Mouse (Mus musculus) layer of hippocampus, adult 2 months (tissue): ENCODE measurements around the gene Akap6. TPM values are rescaled to one million over a fixed set of nuclear protein-coding genes. Genes with fewer than 3 reads are reported as not detected.

Source experiments
- DNase-seq, 2 experiments: peaks; one replicate each; pipeline ENCODE4 v3.0.0; 2022; ENCODE audit warnings: low spot score in 2 of 2
- H3K27ac ChIP-seq: fragments of 200-600 bp; 2 replicates; pipeline ENCODE4 v1.8.1; 2022
- H3K4me3 ChIP-seq: fragments of 200-600 bp; 2 replicates; pipeline ENCODE4 v1.8.1; 2022; ENCODE audit warnings: mild to moderate bottlenecking
- CTCF ChIP-seq: fragments of 200-600 bp; conservative IDR thresholded peaks from 2 replicates; pipeline ENCODE4 v1.8.1; 2022; ENCODE audit warnings: antibody characterized with exemption, mild to moderate bottlenecking, moderate library complexity
- total RNA-seq, 2 experiments: library from RNA; stranded (reverse); gene quantifications; 2 replicates each; pipeline ENCODE4 v1.2.3; 2021

Akap6 gene
- total RNA-seq, 2 experiments from 2014 or later: 130 to 135 TPM

- DNase-seq: no peak
- no peak for TF ChIP-seq CTCF
- H3K4me3 ChIP-seq: no peak overlapping the region
- H3K27ac ChIP-seq: no peak overlapping the region
Measured at GRCm38 (mm10) chr12:52828944-52829736, 130.0 kb downstream of the Akap6 start.

GRCm38 (mm10) chr12:52831782-52832181 is 132.6 kb downstream of the Akap6 start:
- no peak for DNase-seq
- Histone ChIP-seq H3K4me3 (no peak overlapping the region), H3K27ac (no peak overlapping the region)
- no peak for TF ChIP-seq CTCF

- no peak overlapping the region for H3K4me3 ChIP-seq
- H3K27ac ChIP-seq: peak overlapping the region; percentile 83
- peak; percentile 81 to 83 for DNase-seq
- TF ChIP-seq CTCF: peak; percentile 99
Measured at GRCm38 (mm10) chr12:52832230-52832629, 133.0 kb downstream of the Akap6 start.

GRCm38 (mm10) chr12:52833141-52833540 is 134.0 kb downstream of the Akap6 start:
- peak overlapping the region; percentile 83 for H3K27ac ChIP-seq
- no peak for TF ChIP-seq CTCF
- no peak overlapping the region for H3K4me3 ChIP-seq
- DNase-seq: peak; percentile 38 to 78

GRCm38 (mm10) chr12:52834074-52834473 is 134.9 kb downstream of the Akap6 start:
- TF ChIP-seq CTCF: no peak
- Histone ChIP-seq H3K4me3 (no peak overlapping the region), H3K27ac (peak overlapping the region; percentile 51; the same call in 1 of the 2 replicates)
- no peak for DNase-seq

GRCm38 (mm10) chr12:52834781-52835279 is 135.6 kb downstream of the Akap6 start:
- Histone ChIP-seq H3K27ac (peak overlapping the region; percentile 58; the same call in 1 of the 2 replicates), H3K4me3 (no peak overlapping the region)
- TF ChIP-seq CTCF: no peak
- DNase-seq: no peak

GRCm38 (mm10) chr12:52835291-52835742 is 136.1 kb downstream of the Akap6 start:
- Histone ChIP-seq H3K27ac (peak overlapping the region; percentile 58; the same call in 1 of the 2 replicates), H3K4me3 (no peak overlapping the region)
- no peak for TF ChIP-seq CTCF
- no peak for DNase-seq

GRCm38 (mm10) chr12:52835914-52836546 is 136.8 kb downstream of the Akap6 start:
- DNase-seq: peak; percentile 26 to 40
- no peak for TF ChIP-seq CTCF
- Histone ChIP-seq H3K27ac (peak overlapping the region; percentile 58), H3K4me3 (no peak overlapping the region)

- Histone ChIP-seq H3K27ac (no peak overlapping the region), H3K4me3 (no peak overlapping the region)
- no peak for DNase-seq
- no peak for TF ChIP-seq CTCF
Measured at GRCm38 (mm10) chr12:52845982-52846381, 146.8 kb downstream of the Akap6 start.

GRCm38 (mm10) chr12:52847020-52847419 is 147.8 kb downstream of the Akap6 start:
- no peak for DNase-seq
- H3K4me3 ChIP-seq: no peak overlapping the region
- TF ChIP-seq CTCF: no peak
- no peak overlapping the region for H3K27ac ChIP-seq

GRCm38 (mm10) chr12:52847830-52848518 is 148.8 kb downstream of the Akap6 start:
- no peak overlapping the region for H3K4me3 ChIP-seq
- no peak for DNase-seq
- H3K27ac ChIP-seq: no peak overlapping the region
- TF ChIP-seq CTCF: no peak

- Histone ChIP-seq H3K27ac (no peak overlapping the region), H3K4me3 (no peak overlapping the region)
- TF ChIP-seq CTCF: no peak
- DNase-seq: no peak
Measured at GRCm38 (mm10) chr12:52848519-52848855, 149.3 kb downstream of the Akap6 start.

- no peak overlapping the region for H3K27ac ChIP-seq
- no peak for DNase-seq
- no peak overlapping the region for H3K4me3 ChIP-seq
- no peak for TF ChIP-seq CTCF
Measured at GRCm38 (mm10) chr12:52849297-52849696, 150.1 kb downstream of the Akap6 start.
